Mouse (Mus musculus) megakaryocyte, embryonic 14.5 days (primary cell): Measurements from ENCODE around the gene Slc46a2.

Experiments used
- FLI1 ChIP-seq: IDR thresholded peaks from 2 replicates; pipeline ENCODE4 v1.6.1; 2012; ENCODE audit warnings: low read length, inconsistent platforms, mixed read lengths
- GATA1 ChIP-seq: IDR thresholded peaks from 3 replicates; pipeline ENCODE4 v1.6.1; 2012; ENCODE audit warnings: mixed read lengths, low read length, inconsistent platforms, borderline replicate concordance

GRCm38 (mm10) chr4:59863869-59864268 lies 51.0 kb downstream of the Slc46a2 start:
- TF ChIP-seq GATA1 (peak; percentile 97), FLI1 (peak; percentile 91)
